Mouse (Mus musculus) R1 (cell line): Measurements from ENCODE around the gene Cd200.
"Not testable (repeated sequence)": the region's sequence is repeated elsewhere in the genome, so short reads cannot be mapped to it uniquely, and the experiment has no call there.

Experiments
- DNase-seq: peaks from one replicate; pipeline ENCODE4 v3.0.0-alpha.2; 2018; ENCODE audit warnings: low read depth, low spot score

Cd200 gene

DNA sequence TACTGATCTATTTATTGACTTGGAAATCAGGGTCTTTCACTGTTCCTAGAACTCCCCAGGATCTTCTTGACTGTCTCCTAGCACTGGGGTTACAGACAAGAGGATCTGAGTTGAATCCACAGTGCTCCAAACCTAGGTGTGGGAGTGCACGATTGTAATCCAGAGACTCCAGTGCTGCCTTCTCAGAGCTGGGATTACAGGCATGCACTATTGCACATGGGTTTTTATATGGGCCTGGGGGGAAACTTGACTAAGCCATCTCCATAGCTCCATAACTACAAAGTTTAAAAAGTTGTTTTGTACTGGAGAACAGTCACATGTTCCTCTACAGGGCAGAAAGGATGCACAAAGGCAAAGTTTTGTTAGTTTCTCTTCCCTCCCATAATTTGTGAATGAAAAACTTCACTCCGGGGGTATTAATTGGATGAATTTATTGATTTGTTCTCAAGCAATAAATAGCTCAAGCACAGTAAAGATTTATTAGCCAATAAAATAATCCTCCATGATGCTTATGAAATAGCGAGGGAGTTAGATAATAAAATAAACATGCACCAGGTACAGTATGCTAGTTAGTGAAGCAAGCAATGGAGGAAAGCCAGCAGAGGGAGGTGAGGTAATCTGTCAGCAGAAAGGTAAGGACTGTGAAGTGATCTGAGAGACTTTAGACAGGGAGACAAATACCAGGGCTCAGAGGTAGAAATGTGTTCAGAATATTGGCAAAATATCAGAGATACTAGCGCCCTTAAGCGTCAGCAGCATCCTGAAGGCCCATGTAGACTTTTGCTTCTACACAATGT lies 30.5 kb downstream of the Cd200 start:
- no peak for DNase-seq

DNA sequence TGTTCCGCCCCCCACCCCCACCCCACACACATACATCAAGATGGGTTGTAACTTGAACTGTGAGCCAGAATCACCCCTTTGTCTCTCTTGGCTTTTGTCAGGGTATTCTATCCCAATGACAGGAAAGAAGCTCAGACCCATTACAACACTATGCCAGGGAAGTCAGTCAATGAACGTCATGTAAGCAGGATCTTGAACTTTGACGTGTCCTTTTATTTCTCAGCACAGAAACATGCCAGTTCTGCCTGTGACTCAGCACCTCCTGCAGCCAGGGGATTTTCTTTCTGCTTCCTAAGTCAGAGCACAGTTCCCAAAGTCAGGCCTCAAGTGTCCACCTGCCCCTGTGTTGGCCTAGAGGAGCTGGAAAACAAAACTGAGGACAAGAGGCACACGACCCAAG lies 31.5 kb downstream of the Cd200 start:
- no peak for DNase-seq

DNA sequence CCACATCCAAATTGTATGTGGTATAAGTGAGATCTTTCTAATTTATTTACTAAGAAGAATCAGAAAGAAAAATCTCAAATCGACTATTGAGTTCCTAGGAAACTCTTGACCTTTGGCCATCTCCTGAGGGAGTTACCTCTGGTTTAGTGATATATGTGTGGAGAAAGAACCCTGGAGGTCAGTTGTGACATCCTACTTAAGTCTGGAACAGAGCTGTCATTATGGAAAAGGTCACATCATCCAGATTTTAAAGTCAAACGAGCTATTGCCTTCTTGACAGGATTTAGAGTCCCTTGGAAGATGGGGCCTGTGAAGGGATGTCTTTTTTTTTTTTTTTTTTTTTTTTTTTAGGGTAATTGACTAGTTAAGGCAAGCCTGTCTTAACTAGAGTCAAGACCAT lies 32.0 kb downstream of the Cd200 start:
- DNase-seq = no peak

DNA sequence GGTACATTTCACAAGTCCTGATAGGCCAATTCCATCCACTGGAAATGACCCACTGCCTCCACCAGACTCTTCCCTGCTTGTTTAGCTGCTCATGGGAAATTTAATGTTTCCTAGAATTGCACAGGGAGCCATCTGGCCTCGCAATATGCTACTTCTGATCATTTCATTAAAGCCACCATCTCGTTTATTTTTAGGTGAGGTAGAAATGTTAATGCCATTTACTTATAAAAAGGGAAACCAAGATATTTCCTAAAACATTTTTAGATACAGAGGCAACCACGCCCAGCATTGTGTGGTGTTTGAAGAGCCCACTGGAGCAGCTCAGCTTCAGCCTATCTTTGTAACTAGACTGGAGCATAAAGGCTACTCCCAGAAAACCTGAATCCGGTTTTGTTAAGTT lies 32.6 kb downstream of the Cd200 start:
- DNase-seq = no peak

DNA sequence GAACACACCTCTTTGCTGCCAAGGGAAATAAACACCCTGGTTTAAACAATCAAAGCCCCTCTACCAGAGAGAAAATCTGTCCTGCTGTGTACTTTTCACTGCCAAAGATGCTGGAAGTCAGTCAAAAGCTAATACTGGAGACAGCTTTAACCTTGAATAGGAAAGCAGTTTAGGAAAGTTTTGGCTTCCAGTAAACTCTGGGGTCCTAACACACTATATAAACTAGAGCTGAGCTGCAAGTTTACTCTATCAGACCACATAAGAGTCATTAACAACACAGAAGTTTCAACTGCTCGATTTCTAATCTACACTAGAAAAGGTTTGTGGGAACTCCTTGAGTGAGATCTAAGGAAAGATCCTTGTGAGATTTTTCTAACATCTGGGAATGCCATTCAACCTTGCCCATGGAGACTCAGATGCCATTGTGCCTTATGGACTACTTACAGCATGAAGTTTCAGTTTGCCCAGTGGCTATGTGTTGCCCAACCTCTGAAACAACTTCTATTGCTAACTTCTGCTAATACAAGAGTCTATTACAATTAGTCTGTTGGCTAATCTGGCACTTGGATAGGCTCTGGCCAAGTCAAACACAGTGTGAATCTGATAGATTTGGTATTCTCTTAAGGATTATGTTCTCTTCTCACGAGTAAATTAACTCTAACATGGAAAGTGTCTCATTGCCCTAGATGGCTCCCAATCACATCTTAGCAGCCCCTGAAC lies 33.2 kb downstream of the Cd200 start:
- DNase-seq = no peak

DNA sequence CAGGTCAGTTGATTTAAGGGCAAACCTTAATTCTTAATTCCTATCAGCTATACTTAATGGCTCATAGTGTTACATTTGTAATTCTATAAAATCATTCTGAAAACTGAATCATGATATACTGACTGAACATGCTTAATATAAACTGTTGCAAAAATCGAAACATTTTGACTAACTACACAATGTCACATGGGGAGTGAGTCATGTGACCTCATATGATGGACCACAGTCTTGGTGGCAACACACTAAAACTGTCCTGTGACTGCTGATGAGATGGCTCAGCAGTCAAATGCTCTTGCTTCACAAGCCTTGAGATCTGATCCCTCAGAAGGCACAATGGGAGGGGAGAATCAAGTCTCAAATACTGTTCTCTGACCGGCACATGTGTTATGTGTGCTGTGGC lies 34.8 kb downstream of the Cd200 start:
- DNase-seq = no peak

DNA sequence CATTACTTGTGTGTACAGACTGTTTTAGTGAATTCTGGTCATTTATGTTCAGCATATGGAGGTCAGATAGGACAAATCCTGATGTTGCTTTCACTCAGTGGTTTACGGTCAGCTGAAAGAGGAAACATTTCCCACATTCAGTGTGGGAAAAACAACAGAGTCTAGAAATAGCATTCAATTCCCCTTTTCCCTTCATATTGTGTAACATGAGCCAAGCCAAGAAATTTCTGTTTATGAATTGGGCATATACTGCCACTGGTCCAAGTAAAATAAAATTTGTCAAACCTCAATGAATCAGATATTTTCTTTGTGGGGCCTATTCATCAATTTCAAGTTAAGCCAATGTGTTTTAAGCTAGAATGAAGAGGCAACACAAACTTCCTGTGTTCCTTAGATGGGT lies 37.8 kb downstream of the Cd200 start:
- DNase-seq = no peak

DNA sequence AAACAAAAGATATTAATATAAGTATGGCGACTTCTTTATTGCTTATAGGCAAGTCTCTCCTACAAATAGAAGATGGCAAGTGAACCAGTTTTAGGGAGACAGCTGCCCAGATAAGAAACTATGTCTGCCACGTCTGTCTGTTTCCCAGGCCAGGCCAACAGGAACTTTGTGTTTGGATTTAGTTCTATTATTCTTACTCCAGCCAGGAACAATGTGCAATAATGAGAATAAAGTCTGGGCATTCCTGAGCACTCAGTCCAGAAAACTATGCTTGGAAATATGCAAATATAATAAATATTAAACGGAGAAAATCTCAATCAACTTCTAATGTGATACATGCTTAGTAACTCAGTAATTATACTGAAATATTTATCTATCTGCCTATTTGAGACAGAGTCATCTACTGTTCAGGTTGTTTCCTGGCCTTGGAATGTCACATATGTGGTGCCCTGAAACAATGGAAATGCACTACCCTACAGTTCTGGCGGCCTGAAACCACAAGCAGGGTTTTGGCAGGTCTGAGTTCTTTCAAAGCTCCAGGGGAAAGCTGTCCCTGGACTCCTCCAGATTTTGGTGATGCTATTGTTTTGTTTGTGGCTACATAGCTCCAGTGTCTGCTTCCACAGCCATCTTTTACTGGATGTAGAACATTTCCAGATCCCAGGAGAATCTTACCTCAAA lies 39.4 kb downstream of the Cd200 start:
- DNase-seq = no peak

DNA sequence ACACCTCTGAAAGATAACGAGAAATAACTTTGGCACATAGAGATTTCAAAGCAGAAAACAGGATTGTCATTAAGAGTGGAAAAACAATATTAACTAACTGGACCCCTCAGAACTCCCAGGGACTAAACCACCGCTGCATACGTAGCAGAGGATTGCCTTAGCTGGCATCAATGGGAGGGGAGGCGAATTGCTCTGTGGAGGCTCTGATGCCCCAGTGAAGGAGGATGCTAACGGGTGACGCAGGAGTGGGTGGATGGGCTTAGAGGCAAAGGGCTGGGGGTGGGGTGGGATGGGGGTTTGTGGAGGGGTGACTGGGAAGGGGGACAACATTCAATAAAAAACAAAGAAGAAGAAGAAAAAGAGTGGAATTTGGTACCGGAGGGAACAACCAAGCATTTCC lies 42.7 kb downstream of the Cd200 start:
- DNase-seq = no peak

DNA sequence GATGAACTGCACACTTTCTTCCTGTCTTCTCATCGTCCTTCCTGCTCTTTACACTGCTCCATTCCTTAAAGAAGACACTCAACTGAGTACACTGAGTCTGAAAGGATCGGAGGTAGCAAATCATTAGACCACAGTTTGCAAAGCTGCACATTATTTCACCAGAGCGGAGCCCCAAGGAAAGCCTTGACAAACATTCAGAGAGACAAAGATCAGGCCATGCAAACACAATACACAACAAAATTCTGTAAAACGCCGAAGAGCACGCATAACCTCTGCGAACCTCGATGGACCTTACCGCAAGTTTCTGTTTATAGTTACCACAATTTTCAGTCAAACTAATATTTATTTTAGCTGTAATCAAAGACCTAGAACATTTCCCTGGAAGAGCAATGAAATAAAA lies 43.5 kb downstream of the Cd200 start:
- no peak for DNase-seq

DNA sequence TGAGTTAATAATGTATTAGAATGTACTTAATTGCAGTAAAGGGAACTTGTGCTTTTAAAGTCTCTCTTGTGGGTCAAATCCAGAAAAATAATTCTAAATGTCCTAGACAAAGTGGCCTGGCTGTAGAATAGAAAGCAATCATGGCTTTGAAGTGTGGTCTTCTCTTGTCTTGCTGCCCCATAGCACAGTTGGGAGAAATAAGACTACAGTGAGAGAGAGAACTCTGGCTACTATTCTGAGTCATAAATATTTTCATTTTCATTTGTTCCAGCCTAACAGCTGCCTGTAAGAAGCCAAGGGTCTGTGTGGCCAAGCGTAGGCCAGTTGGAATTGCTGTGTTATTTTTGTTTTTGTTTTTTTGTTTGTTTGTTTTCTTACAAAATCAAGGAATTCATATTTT lies 44.2 kb downstream of the Cd200 start:
- no peak for DNase-seq

DNA sequence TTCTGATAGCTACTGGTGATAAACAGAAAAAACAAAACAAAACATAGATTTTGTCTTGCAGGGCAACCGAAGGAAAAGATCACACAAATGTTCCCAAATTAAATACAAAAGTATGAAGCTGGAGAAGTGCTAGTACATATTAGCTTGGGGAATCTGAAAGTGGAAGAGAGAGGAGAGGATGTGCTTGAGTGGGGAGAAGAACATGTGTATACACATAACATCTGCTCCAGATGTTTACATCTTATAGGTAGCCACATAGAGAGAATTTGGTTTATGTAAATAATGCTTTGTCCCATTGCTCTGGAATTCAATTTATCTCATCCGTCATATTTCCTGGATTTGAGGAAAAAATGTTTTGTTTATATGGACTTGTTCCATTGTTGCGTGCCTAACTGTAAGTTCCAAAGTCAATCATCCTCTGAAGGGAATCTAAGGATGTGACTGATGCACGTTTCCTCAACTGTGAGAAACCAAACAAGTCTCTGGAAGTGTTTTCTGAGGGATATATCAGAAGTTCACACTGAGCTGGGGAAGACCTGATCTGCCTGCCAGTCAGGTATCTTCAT lies 45.3 kb downstream of the Cd200 start:
- no peak for DNase-seq

DNA sequence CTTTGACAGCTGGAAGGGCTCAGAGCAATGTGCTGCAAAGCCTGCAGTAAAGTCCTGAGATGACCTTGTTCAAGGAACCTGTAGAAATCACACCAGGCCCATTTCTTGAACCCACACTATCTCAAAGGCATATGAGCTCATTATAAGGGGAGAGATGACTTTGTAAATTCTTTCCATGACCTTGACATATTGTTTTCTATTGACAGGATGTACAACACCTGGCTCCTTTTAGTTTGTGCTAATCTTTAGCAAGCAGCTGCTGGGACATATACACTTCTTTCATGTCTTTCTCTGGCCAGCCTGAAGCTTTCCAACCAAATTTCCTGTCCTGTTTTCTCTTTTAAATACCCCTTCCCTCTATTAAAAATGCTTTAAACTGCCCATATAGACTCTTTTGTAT lies 47.4 kb downstream of the Cd200 start:
- no peak for DNase-seq

DNA sequence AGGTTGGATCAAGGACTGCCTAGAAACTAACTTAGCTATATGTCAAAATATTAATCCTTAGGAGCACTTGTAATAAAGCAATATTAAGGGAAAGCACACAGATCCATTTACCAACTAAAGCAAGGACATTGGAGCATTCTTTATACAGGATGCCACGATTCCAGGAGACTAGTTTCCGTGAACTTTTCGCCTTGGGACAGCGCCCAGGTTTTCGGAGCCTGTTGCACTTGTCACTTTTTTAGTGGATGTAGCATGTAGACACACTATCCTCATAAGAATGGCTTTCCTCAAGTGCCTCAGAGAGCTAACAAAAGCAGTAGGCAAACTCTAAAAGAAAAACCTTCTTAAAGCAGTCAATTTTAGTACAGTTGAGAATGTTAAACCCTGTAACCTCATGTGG lies 50.4 kb downstream of the Cd200 start:
- not testable (repeated sequence) for DNase-seq

DNA sequence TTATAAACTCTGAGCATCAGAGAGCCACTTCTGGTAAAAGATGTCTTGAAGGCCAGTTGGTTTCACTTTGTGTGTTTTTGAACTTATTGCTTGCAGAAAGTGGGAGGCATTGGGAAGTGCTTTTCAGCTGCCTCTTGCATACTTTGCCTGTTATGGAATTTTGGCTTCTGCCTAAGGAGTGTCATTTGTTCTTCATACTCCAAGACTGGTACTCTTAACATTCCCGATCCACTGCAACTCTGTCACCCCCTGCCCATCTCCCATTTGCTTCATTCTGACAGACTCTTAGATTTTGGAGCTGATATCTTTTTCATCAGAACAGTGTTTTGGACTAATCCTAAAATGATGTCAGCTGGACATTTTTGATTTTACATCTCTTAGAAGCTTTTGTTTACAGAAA lies 51.7 kb downstream of the Cd200 start:
- no peak for DNase-seq

DNA sequence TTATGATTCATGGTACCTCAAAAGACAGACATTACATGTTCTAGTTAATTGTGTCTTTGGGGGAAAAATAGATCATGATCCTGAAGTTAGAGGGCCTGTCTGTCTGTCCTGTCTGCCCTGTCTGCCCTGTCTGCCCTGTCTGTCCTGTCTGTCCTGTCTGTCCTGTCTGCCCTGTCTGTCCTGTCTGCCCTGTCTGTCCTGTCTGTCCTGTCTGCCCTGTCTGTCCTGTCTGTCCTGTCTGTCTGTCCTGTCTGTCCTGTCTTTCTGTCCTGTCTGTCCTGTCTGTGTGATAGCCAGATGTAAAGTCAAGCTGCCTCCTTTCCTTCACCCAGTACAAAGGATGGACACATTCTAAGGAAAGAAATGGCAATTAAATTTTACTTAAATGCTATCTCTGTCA lies 56.0 kb downstream of the Cd200 start:
- DNase-seq = no peak

DNA sequence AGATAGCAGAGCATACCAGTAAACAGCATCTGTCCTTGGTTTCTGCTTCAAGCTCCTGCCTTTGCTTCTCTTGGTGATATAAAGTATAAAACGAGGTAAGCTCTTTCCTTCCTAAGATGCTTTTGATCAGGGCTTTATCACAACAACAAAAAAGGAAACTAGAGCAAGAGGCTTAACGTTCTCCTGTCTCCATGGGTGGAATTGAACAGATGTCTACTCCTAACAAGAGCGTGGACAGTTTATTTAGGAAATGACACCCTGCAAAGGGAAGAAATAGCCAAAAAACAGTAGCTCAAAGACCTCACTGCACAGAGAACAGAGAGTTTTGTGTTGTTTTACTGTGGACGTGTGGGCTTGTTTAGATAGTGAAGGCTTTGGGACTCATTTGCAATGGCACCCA lies 58.1 kb downstream of the Cd200 start:
- DNase-seq = no peak

DNA sequence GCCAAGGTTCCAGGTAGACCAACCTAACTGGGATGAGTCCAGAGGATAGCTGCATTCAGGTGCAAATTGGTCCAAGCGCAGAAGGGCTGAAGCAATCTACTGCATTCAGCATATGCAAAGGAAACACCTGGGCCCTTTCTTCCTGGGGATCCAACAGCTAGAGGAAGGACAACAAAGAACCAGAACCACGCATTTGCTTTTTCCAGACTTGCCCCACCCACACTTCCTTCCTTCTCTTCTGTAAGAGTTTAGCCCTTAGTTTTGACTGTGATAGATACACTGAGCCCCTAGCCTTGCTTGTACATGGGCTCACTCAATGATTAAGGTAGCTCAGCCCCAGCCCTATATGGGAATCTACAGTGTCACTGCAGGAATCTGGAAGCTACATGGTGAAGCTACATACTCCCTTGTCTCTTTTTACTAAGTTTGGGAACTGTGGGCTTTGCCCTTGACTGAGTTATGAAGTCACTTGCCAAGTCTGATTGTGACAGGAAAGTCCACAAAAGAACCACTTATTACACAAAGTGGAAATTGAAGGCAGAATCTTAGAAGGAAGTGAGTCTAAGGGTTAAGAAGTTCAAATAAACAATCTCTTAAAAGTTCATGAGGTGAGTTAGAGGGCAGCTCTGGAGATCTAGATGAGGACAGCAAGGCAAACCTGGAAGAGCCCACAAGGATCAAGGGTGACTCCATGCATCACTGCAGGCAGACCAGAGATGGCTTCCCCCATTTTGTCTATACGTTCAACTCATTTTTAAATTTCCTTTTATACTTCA lies 59.1 kb downstream of the Cd200 start:
- DNase-seq = peak; percentile 95

DNA sequence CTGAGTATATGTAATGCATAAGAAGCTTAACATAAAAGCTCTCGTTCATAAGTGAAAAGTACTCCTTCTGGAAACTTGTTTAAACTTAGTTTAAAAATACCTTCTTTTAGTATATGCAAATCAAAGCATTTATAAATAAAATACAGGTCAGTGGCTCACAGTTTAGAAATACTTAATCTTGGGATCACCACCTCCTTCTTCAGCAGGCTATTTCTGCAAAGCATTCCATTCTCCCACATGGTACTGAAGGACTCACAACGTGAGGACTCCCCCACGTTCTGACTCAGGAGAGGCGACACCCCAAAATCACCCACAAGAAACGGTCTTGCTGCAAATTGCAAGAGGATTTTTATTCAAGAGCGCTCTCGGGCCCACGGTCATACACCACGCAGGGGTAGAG lies 60.6 kb downstream of the Cd200 start:
- DNase-seq = not testable (repeated sequence)

DNA sequence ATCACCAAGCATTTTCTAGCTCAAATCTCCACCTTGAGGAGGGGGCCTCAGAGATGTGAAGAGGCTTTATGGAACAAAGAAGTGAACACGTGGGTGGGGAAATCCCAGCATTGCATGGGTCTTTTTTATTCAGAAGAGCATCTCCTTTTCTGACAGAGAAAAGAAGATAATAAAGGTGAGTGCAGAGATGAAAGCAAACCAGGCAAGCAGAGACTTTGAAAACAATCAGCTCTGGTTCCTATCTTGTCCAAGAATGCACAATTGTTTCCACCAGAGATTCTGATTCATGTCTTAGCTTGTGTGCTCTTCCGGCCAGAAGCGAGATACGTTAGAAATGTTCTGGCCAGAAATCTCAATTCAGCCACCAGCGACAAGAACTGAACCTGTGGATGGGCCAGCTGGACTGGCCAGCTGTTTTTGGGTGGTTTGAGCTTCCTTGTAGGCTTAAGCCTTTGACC lies 61.9 kb downstream of the Cd200 start:
- DNase-seq = no peak

DNA sequence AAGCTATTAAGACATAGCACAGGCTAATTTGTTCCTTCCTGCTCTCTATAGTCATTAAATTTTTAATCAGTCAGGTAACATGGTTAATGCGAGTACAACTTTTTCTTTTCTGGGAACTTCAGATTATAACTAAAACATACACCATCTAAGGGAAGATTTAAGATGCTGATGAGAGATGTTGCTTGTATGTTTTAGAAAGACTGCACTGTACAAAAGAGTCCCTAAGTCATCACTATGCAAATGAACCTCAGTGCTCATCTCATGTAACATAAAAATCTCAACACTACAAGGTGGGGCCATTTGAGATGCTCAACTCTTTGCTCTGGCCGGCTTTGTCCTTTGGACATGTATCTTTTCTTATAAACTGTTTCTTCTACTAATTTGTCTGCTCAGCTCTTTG lies 62.5 kb downstream of the Cd200 start:
- DNase-seq = no peak

DNA sequence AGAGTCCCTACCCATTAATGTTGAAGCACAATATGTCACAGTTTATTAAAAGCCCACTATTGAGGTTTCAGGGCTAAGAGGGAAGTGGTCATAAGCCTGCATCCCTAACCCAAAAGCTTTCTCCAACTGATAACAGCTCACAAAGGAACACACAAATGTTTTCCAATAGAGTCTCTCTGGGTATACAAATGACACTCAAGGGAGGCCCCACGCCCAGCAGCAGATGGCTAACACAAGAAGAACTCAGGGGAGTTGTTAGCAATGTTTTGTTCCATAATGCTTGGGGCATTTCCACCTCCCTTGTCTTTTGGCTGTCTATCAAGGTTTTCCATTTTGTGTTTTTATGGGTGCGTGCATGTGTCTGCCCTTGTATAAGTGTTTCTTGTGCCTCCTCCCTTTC lies 64.0 kb downstream of the Cd200 start:
- peak; percentile 39 for DNase-seq
